Mouse (Mus musculus): ENCODE data around the gene Olfr1417.

GRCm38 (mm10) chr19:11875006-11875405, 36.0 kb upstream of the Olfr1417 start, which contains the start of gene Olfr1419:
- TF ChIP-seq CTCF (IDR thresholded peaks at IDR 0.05; ENCODE audit: low read depth) (no peak), EP300 (IDR thresholded peaks at IDR 0.05; ENCODE audit: low read depth) (no peak)
